Mouse (Mus musculus) midbrain, embryonic 10.5 days (tissue): ENCODE data around the gene Fam69a. TPM values are rescaled to one million over a fixed set of nuclear protein-coding genes. Genes with fewer than 3 reads are reported as not detected.
"Not testable (repeated sequence)": the region's sequence is repeated elsewhere in the genome, so short reads cannot be mapped to it uniquely, and the experiment has no call there.

ENCODE experiments used
- DNase-seq: peaks from one replicate; pipeline ENCODE4 v3.0.0-alpha.2; 2017; ENCODE audit warnings: low spot score
- H3K27ac ChIP-seq: fragments of 300-500 bp; sonication (generic); replicated peaks from 2 replicates; pipeline ENCODE4 v1.5.1; 2016; ENCODE audit warnings: mild to moderate bottlenecking
- H3K27me3 ChIP-seq: fragments of 300-500 bp; sonication (generic); 2 replicates; pipeline ENCODE4 v1.6.1; 2016; ENCODE audit warnings: low read depth, mild to moderate bottlenecking; ENCODE audit not compliant: poor library complexity, severe bottlenecking
- H3K36me3 ChIP-seq: fragments of 300-500 bp; sonication (generic); 2 replicates; pipeline ENCODE4 v1.6.1; 2016; ENCODE audit warnings: mild to moderate bottlenecking, moderate library complexity
- H3K4me1 ChIP-seq: fragments of 300-500 bp; sonication (generic); 2 replicates; pipeline ENCODE4 v1.6.1; 2016
- H3K4me3 ChIP-seq: fragments of 300-500 bp; sonication (generic); 2 replicates; pipeline ENCODE4 v1.5.1; 2016; ENCODE audit warnings: mild to moderate bottlenecking, moderate library complexity
- H3K9me3 ChIP-seq: fragments of 300-500 bp; sonication (generic); replicated peaks from 2 replicates; pipeline ENCODE4 v1.6.1; 2016; ENCODE audit warnings: mild to moderate bottlenecking
- WGBS: fragments of 180-500 bp; shearing (Covaris S2); methylation state at CpG from one replicate; pipeline ENCODE4 v1.1.7; 2016; 5-methylcytosine and 5-hydroxymethylcytosine counted together
- polyA plus RNA-seq: library from polyadenylated mRNA; unstranded; fragments of >200 nt; fragmentation: Nextera tagmentation; extraction: Ambion mirVana; gene quantifications from 2 replicates; pipeline ENCODE4 v1.2.1, GENCODE M21; 2016

Fam69a gene
- polyA plus RNA-seq, 1 experiment from 2014 or later: 18.3 TPM

- Histone ChIP-seq H3K27ac (no peak overlapping the region), H3K4me1 (peaks cover 5% of the 10 kb centered on the region; the same call in 1 of the 2 replicates), H3K27me3 (no peaks in the 10 kb centered on the region), H3K36me3 (no peaks in the 10 kb centered on the region), H3K4me3 (no peak overlapping the region), H3K9me3 (no peaks in the 10 kb centered on the region)
- 77% methylated on average over 2 of the region's 2 CpGs for WGBS
- DNase-seq: no peak
These were observed 13.6 kb downstream of the Fam69a start for GRCm38 (mm10) chr5:107973310-107973709.

- Histone ChIP-seq H3K4me3 (no peak overlapping the region), H3K27me3 (no peaks in the 10 kb centered on the region), H3K36me3 (no peaks in the 10 kb centered on the region), H3K9me3 (no peaks in the 10 kb centered on the region), H3K4me1 (peaks cover 5% of the 10 kb centered on the region; the same call in 1 of the 2 replicates), H3K27ac (no peak overlapping the region)
- DNase-seq: no peak
- WGBS: 78% methylated on average over 13 of the region's 13 CpGs
These were observed 14.2 kb downstream of the Fam69a start for GRCm38 (mm10) chr5:107972444-107973272.

GRCm38 (mm10) chr5:107971069-107971468 is 15.8 kb downstream of the Fam69a start:
- no peaks in the 10 kb centered on the region for H3K27me3 ChIP-seq
- DNase-seq: no peak
- H3K9me3 ChIP-seq: no peaks in the 10 kb centered on the region
- no peaks in the 10 kb centered on the region for H3K36me3 ChIP-seq
- WGBS: 88% methylated on average over 4 of the region's 4 CpGs
- no peak overlapping the region for H3K27ac ChIP-seq
- no peak overlapping the region for H3K4me3 ChIP-seq
- H3K4me1 ChIP-seq: peaks cover 5% of the 10 kb centered on the region; the same call in 1 of the 2 replicates

- not testable (repeated sequence) for H3K4me1 ChIP-seq, H3K27ac ChIP-seq, H3K27me3 ChIP-seq, H3K9me3 ChIP-seq, DNase-seq, H3K4me3 ChIP-seq, H3K36me3 ChIP-seq
- WGBS: 91% methylated on average over 1 of the region's 1 CpGs
These were observed 17.1 kb downstream of the Fam69a start for GRCm38 (mm10) chr5:107969818-107970217.

- 0 out of 2 replicates have a peak, but pooled peaks cover 2% of the 10 kb centered on the region for H3K4me1 ChIP-seq
- H3K27me3 ChIP-seq: no peaks in the 10 kb centered on the region
- 90% methylated on average over 3 of the region's 3 CpGs for WGBS
- no peak for DNase-seq
- H3K27ac ChIP-seq: no peak overlapping the region
- H3K9me3 ChIP-seq: no peaks in the 10 kb centered on the region
- H3K4me3 ChIP-seq: no peak overlapping the region
- no peaks in the 10 kb centered on the region for H3K36me3 ChIP-seq
These were observed 18.8 kb downstream of the Fam69a start for GRCm38 (mm10) chr5:107968079-107968478.

- 88% methylated on average over 4 of the region's 4 CpGs for WGBS
- DNase-seq: no peak
- Histone ChIP-seq H3K9me3 (no peaks in the 10 kb centered on the region), H3K27ac (no peak overlapping the region), H3K4me3 (no peak overlapping the region), H3K4me1 (0 out of 2 replicates have a peak, but pooled peaks cover 2% of the 10 kb centered on the region), H3K36me3 (no peaks in the 10 kb centered on the region), H3K27me3 (no peaks in the 10 kb centered on the region)
These were observed 19.9 kb downstream of the Fam69a start for GRCm38 (mm10) chr5:107966841-107967457.

- 0 out of 2 replicates have a peak, but pooled peaks cover 2% of the 10 kb centered on the region for H3K4me1 ChIP-seq
- H3K27ac ChIP-seq: no peak overlapping the region
- no peaks in the 10 kb centered on the region for H3K36me3 ChIP-seq
- H3K27me3 ChIP-seq: no peaks in the 10 kb centered on the region
- H3K9me3 ChIP-seq: no peaks in the 10 kb centered on the region
- DNase-seq: no peak
- 78% methylated on average over 3 of the region's 3 CpGs for WGBS
- H3K4me3 ChIP-seq: no peak overlapping the region
These were observed 20.7 kb downstream of the Fam69a start for GRCm38 (mm10) chr5:107966156-107966555.

- Histone ChIP-seq H3K4me1 (0 out of 2 replicates have a peak, but pooled peaks cover 2% of the 10 kb centered on the region), H3K36me3 (no peaks in the 10 kb centered on the region), H3K4me3 (no peak overlapping the region), H3K27ac (no peak overlapping the region), H3K9me3 (no peaks in the 10 kb centered on the region), H3K27me3 (no peaks in the 10 kb centered on the region)
- 77% methylated on average over 9 of the region's 9 CpGs for WGBS
- no peak for DNase-seq
These were observed 21.4 kb downstream of the Fam69a start for GRCm38 (mm10) chr5:107965355-107965991.

- Histone ChIP-seq H3K4me1 (0 out of 2 replicates have a peak, but pooled peaks cover 2% of the 10 kb centered on the region), H3K27me3 (no peaks in the 10 kb centered on the region), H3K36me3 (no peaks in the 10 kb centered on the region), H3K4me3 (no peak overlapping the region), H3K9me3 (no peaks in the 10 kb centered on the region), H3K27ac (no peak overlapping the region)
- 95% methylated on average over 2 of the region's 2 CpGs for WGBS
- DNase-seq: no peak
These were observed 22.7 kb downstream of the Fam69a start for GRCm38 (mm10) chr5:107964031-107964758.

GRCm38 (mm10) chr5:107961438-107962251 is 25.2 kb downstream of the Fam69a start:
- Histone ChIP-seq H3K27me3 (no peaks in the 10 kb centered on the region), H3K4me3 (no peak overlapping the region), H3K9me3 (no peaks in the 10 kb centered on the region), H3K27ac (no peak overlapping the region), H3K4me1 (0 out of 2 replicates have a peak, but pooled peaks cover 2% of the 10 kb centered on the region), H3K36me3 (no peaks in the 10 kb centered on the region)
- WGBS: 90% methylated on average over 16 of the region's 16 CpGs
- no peak for DNase-seq

GRCm38 (mm10) chr5:107960532-107961202 is 26.2 kb downstream of the Fam69a start:
- no peaks in the 10 kb centered on the region for H3K27me3 ChIP-seq
- DNase-seq: no peak
- H3K4me3 ChIP-seq: no peak overlapping the region
- 0 out of 2 replicates have a peak, but pooled peaks cover 2% of the 10 kb centered on the region for H3K4me1 ChIP-seq
- H3K27ac ChIP-seq: no peak overlapping the region
- H3K9me3 ChIP-seq: no peaks in the 10 kb centered on the region
- H3K36me3 ChIP-seq: no peaks in the 10 kb centered on the region
- 84% methylated on average over 14 of the region's 14 CpGs for WGBS
